ENCODE assay signal across 18 mouse cellular contexts in the genomic region with DNA sequence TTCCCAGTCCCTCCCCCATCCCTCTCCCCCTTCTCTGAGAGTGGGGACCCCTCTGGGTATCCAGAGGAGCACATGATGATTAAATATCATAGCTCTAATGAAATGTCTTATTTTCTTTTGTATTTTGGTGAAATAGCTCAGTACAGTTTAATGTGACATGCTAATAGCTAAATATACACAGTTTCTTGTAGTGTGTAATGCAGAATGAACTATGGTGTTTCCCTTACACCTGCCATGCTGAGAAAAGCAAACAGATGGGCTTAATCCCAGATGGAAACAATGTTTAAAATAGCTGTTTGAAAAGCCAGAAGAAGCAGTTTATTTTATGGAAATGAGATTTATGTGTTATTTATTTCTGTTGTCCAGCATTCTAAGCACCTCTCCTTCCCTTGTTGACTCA.
"Had no signal": no experiment of that assay in that cellular context is flagged by ENCODE, and none has a peak within 500 bp of the region (broad histone marks: within the 10 kb centered on the region; RNA-seq: fewer than 3 reads in every experiment).

No protein-coding gene starts in this region.

- H3K9ac ChIP-seq: lung, embryonic 14.5 days; midbrain, embryonic 12.5 days; neural tube, embryonic 13.5 days; neural tube, embryonic 15.5 days had no signal

- DNase-seq: lung, embryonic 14.5 days; lung, postnatal 10 days; lung, postnatal 4 days; midbrain, embryonic 14.5 days; retina, postnatal 1 day; right cerebral cortex, adult 18-20 months; right cerebral cortex, postnatal 25 days; right cerebral cortex, postnatal 4 days; spleen, adult 18-20 months; thymus, adult 18-20 months; thymus, postnatal 14 days; thymus, postnatal 36 days had no signal

- H3K4me1 ChIP-seq: midbrain, embryonic 10.5 days; midbrain, embryonic 12.5 days; neural tube, embryonic 13.5 days; neural tube, embryonic 15.5 days had no signal

- H3K27ac ChIP-seq: midbrain, embryonic 10.5 days; midbrain, embryonic 12.5 days; neural tube, embryonic 13.5 days; neural tube, embryonic 15.5 days had no signal

- H3K36me3 ChIP-seq: midbrain, embryonic 10.5 days; midbrain, embryonic 12.5 days; neural tube, embryonic 13.5 days; neural tube, embryonic 15.5 days had no signal

- H3K9me3 ChIP-seq: midbrain, embryonic 10.5 days; midbrain, embryonic 12.5 days; neural tube, embryonic 13.5 days; neural tube, embryonic 15.5 days had no signal

- H3K4me2 ChIP-seq: lung, embryonic 14.5 days; midbrain, embryonic 12.5 days; neural tube, embryonic 13.5 days; neural tube, embryonic 15.5 days had no signal

- H3K4me3 ChIP-seq: midbrain, embryonic 10.5 days; midbrain, embryonic 12.5 days; myocyte; neural tube, embryonic 13.5 days; neural tube, embryonic 15.5 days had no signal

- H3K27me3 ChIP-seq: midbrain, embryonic 12.5 days; neural tube, embryonic 13.5 days; neural tube, embryonic 15.5 days had no signal

- ATAC-seq: midbrain, embryonic 16.5 days had no signal
